Mouse (Mus musculus): Measurements from ENCODE around the gene Tspan32.

GRCm38 (mm10) chr7:143038174-143038931 is 33.5 kb downstream of the Tspan32 start:
- TF ChIP-seq CTCF (IDR thresholded peaks at IDR 0.05; ENCODE audit: low read depth, low read length) (no peak), GATA1 (IDR thresholded peaks at IDR 0.05; ENCODE audit: borderline replicate concordance, low read length) (no peak), GATA2 (IDR thresholded peaks at IDR 0.05; ENCODE audit: borderline replicate concordance, low read depth, low read length) (no peak), TAL1 (conservative IDR thresholded peaks at IDR 0.05; ENCODE audit: low read depth, low read length) (no peak)
